Mouse (Mus musculus): Measurements from ENCODE around the gene Dbp. TPM values are rescaled to one million over a fixed set of nuclear protein-coding genes. Genes with fewer than 3 reads are reported as not detected.
A peak's percentile ranks its signal among the peaks of the same experiment; 100 is the strongest.

Dbp gene
- polyA plus RNA-seq, 1 experiment from 2014 or later = 3.3 TPM

GRCm38 (mm10) chr7:45678513-45678912 lies 26.4 kb upstream of the Dbp start:
- no peak overlapping the region for H3K9ac ChIP-seq (ENCODE audit: low read depth, low read length)
- 91% methylated on average over 14 of the region's 14 CpGs for WGBS (ENCODE audit: insufficient replicate concordance)
- H3K27me3 ChIP-seq (ENCODE audit: control insufficient read depth, insufficient read depth, low read length) = no peaks in the 10 kb centered on the region
- peaks cover 8% of the 10 kb centered on the region; the same call in 1 of the 2 replicates for H3K4me1 ChIP-seq (ENCODE audit: control insufficient read depth, insufficient read depth, low read length)
- ATAC-seq (replicated peaks; ENCODE audit: insufficient number of reproducible peaks, low FRiP score, low TSS enrichment) = no peak
- H3K4me2 ChIP-seq = no peak overlapping the region
- H3K4me3 ChIP-seq (ENCODE audit: low read depth, low read length) = no peak overlapping the region
- H3K27ac ChIP-seq (ENCODE audit: low read depth, low read length) = no peak overlapping the region
- no peaks in the 10 kb centered on the region for H3K9me3 ChIP-seq (replicated peaks; ENCODE audit: control insufficient read depth, low read length)
- no peaks in the 10 kb centered on the region for H3K36me3 ChIP-seq (ENCODE audit: control insufficient read depth, insufficient read depth, low read length)

- Histone ChIP-seq H3K36me3 (ENCODE audit: control insufficient read depth, insufficient read depth, low read length) (no peaks in the 10 kb centered on the region), H3K27ac (ENCODE audit: low read depth, low read length) (peak overlapping the region; percentile 35; the same call in 1 of the 2 replicates), H3K4me2 (no peak overlapping the region), H3K27me3 (ENCODE audit: control insufficient read depth, insufficient read depth, low read length) (peaks cover 3% of the 10 kb centered on the region; the same call in 1 of the 2 replicates), H3K4me3 (ENCODE audit: low read depth, low read length) (no peak overlapping the region), H3K4me1 (ENCODE audit: control insufficient read depth, insufficient read depth, low read length) (peaks cover 8% of the 10 kb centered on the region; the same call in 1 of the 2 replicates), H3K9ac (ENCODE audit: low read depth, low read length) (peak overlapping the region; percentile 34; the same call in 1 of the 2 replicates), H3K9me3 (replicated peaks; ENCODE audit: control insufficient read depth, low read length) (no peaks in the 10 kb centered on the region)
- 0 out of 2 replicates have a peak, but pooled peaks have one; percentile 48 for ATAC-seq (replicated peaks; ENCODE audit: insufficient number of reproducible peaks, low FRiP score, low TSS enrichment)
- WGBS (ENCODE audit: insufficient replicate concordance) = 67% methylated on average over 14 of the region's 14 CpGs
These were observed 24.8 kb upstream of the Dbp start for GRCm38 (mm10) chr7:45679966-45680621.

- no peak overlapping the region for H3K9ac ChIP-seq (ENCODE audit: low read depth, low read length)
These were observed 23.7 kb upstream of the Dbp start for GRCm38 (mm10) chr7:45681046-45681736.

GRCm38 (mm10) chr7:45682144-45683126 lies 22.5 kb upstream of the Dbp start:
- Histone ChIP-seq H3K9ac (ENCODE audit: low read depth, low read length) (peak overlapping the region; percentile 69; the same call in 1 of the 2 replicates), H3K4me3 (ENCODE audit: low read depth, low read length) (no peak overlapping the region), H3K36me3 (ENCODE audit: control insufficient read depth, insufficient read depth, low read length) (no peaks in the 10 kb centered on the region), H3K4me1 (ENCODE audit: control insufficient read depth, insufficient read depth, low read length) (peaks cover 12% of the 10 kb centered on the region), H3K4me2 (peak overlapping the region; percentile 52), H3K9me3 (replicated peaks; ENCODE audit: control insufficient read depth, low read length) (no peaks in the 10 kb centered on the region), H3K27ac (ENCODE audit: low read depth, low read length) (peak overlapping the region; percentile 47; the same call in 1 of the 2 replicates), H3K27me3 (ENCODE audit: control insufficient read depth, insufficient read depth, low read length) (peaks cover 3% of the 10 kb centered on the region; the same call in 1 of the 2 replicates)
- ATAC-seq (replicated peaks; ENCODE audit: insufficient number of reproducible peaks, low FRiP score, low TSS enrichment) = peak; percentile 57
- 28% methylated on average over 14 of the region's 14 CpGs for WGBS (ENCODE audit: insufficient replicate concordance)

More at GRCm38 (mm10) chr7:45681046-45681736, 23.7 kb upstream of the Dbp start:
- Histone ChIP-seq H3K4me2 (no peak overlapping the region), H3K27me3 (ENCODE audit: control insufficient read depth, insufficient read depth, low read length) (peaks cover 3% of the 10 kb centered on the region; the same call in 1 of the 2 replicates), H3K9me3 (replicated peaks; ENCODE audit: control insufficient read depth, low read length) (no peaks in the 10 kb centered on the region), H3K27ac (ENCODE audit: low read depth, low read length) (no peak overlapping the region), H3K36me3 (ENCODE audit: control insufficient read depth, insufficient read depth, low read length) (no peaks in the 10 kb centered on the region), H3K4me3 (ENCODE audit: low read depth, low read length) (no peak overlapping the region), H3K4me1 (ENCODE audit: control insufficient read depth, insufficient read depth, low read length) (peaks cover 9% of the 10 kb centered on the region)
- 72% methylated on average over 8 of the region's 8 CpGs for WGBS (ENCODE audit: insufficient replicate concordance)
- no peak for ATAC-seq (replicated peaks; ENCODE audit: insufficient number of reproducible peaks, low FRiP score, low TSS enrichment)

GRCm38 (mm10) chr7:45683396-45684050 lies 21.4 kb upstream of the Dbp start, which contains the start of gene Ntn5:
Gene Ntn5 (plus strand): TSS chr7:45684022.
- no peak within 1 kb of the TSS for H3K27ac ChIP-seq (ENCODE audit: low read depth, low read length)
- ATAC-seq (replicated peaks; ENCODE audit: insufficient number of reproducible peaks, low FRiP score, low TSS enrichment) = no peak
- H3K36me3 ChIP-seq (ENCODE audit: control insufficient read depth, insufficient read depth, low read length) = no peaks in the 10 kb centered on the region
- no peaks in the 10 kb centered on the region for H3K9me3 ChIP-seq (replicated peaks; ENCODE audit: control insufficient read depth, low read length)
- H3K9ac ChIP-seq (ENCODE audit: low read depth, low read length) = 0 out of 2 replicates have a peak within 1 kb of the TSS, but pooled peaks have one; percentile 28
- H3K4me3 ChIP-seq (ENCODE audit: low read depth, low read length) = no peak within 1 kb of the TSS
- WGBS (ENCODE audit: insufficient replicate concordance) = 66% methylated on average over 7 of the region's 7 CpGs
- H3K27me3 ChIP-seq (ENCODE audit: control insufficient read depth, insufficient read depth, low read length) = peaks cover 3% of the 10 kb centered on the region; the same call in 1 of the 2 replicates
- no peak within 1 kb of the TSS for H3K4me2 ChIP-seq
- H3K4me1 ChIP-seq (ENCODE audit: control insufficient read depth, insufficient read depth, low read length) = peaks cover 12% of the 10 kb centered on the region

- Histone ChIP-seq H3K4me2 (no peak overlapping the region), H3K4me3 (ENCODE audit: low read depth, low read length) (no peak overlapping the region), H3K27me3 (ENCODE audit: control insufficient read depth, insufficient read depth, low read length) (peaks cover 3% of the 10 kb centered on the region; the same call in 1 of the 2 replicates), H3K27ac (ENCODE audit: low read depth, low read length) (no peak overlapping the region), H3K4me1 (ENCODE audit: control insufficient read depth, insufficient read depth, low read length) (peaks cover 24% of the 10 kb centered on the region), H3K36me3 (ENCODE audit: control insufficient read depth, insufficient read depth, low read length) (no peaks in the 10 kb centered on the region), H3K9me3 (replicated peaks; ENCODE audit: control insufficient read depth, low read length) (no peaks in the 10 kb centered on the region), H3K9ac (ENCODE audit: low read depth, low read length) (no peak overlapping the region)
- ATAC-seq (replicated peaks; ENCODE audit: insufficient number of reproducible peaks, low FRiP score, low TSS enrichment) = no peak
- 51% methylated on average over 10 of the region's 10 CpGs for WGBS (ENCODE audit: insufficient replicate concordance)
These were observed 19.1 kb upstream of the Dbp start for GRCm38 (mm10) chr7:45685811-45686210.

- WGBS (ENCODE audit: insufficient replicate concordance) = 76% methylated on average over 3 of the region's 3 CpGs
- H3K4me1 ChIP-seq (ENCODE audit: control insufficient read depth, insufficient read depth, low read length) = peaks cover 24% of the 10 kb centered on the region
- H3K36me3 ChIP-seq (ENCODE audit: control insufficient read depth, insufficient read depth, low read length) = no peaks in the 10 kb centered on the region
- no peak overlapping the region for H3K27ac ChIP-seq (ENCODE audit: low read depth, low read length)
- no peak overlapping the region for H3K9ac ChIP-seq (ENCODE audit: low read depth, low read length)
- no peak overlapping the region for H3K4me3 ChIP-seq (ENCODE audit: low read depth, low read length)
- ATAC-seq (replicated peaks; ENCODE audit: insufficient number of reproducible peaks, low FRiP score, low TSS enrichment) = no peak
- no peaks in the 10 kb centered on the region for H3K9me3 ChIP-seq (replicated peaks; ENCODE audit: control insufficient read depth, low read length)
- no peak overlapping the region for H3K4me2 ChIP-seq
- peaks cover 3% of the 10 kb centered on the region; the same call in 1 of the 2 replicates for H3K27me3 ChIP-seq (ENCODE audit: control insufficient read depth, insufficient read depth, low read length)
These were observed 18.0 kb upstream of the Dbp start for GRCm38 (mm10) chr7:45686841-45687240.
